Mouse (Mus musculus) gastrocnemius, postnatal 10 days (tissue): ENCODE measurements around the gene Ccdc153. TPM values are rescaled to one million over a fixed set of nuclear protein-coding genes. Genes with fewer than 3 reads are reported as not detected.

Experiments
- DNase-seq: peaks from one replicate; pipeline ENCODE4 v3.0.0; 2021; ENCODE audit warnings: mixed read lengths
- total RNA-seq, 2 experiments: library from RNA; stranded (reverse); gene quantifications; 2 replicates each; pipeline ENCODE4 v1.2.3; 2021

Ccdc153 gene
- total RNA-seq, 2 experiments from 2014 or later = not detected

DNA sequence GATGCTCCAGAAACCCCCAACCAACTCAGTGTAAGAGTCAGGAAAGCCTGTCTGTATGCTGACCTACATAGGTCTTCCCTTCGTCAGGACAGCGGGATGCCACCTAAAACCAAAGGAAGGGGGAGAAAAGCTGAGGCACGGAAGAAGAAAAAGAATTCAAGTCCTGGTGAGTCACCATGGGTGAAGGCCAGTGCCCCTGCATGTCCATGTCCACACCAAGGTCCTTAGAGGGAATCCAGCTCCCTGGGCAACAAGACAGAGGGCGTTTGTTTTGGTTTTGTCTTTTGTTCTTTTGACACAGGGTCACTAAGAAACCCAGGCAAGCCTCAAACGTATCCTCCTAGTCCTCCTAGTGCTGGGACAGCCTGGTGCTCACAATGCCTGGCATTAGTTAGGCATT is 435 bp downstream of the Ccdc153 start:
- no peak for DNase-seq

DNA sequence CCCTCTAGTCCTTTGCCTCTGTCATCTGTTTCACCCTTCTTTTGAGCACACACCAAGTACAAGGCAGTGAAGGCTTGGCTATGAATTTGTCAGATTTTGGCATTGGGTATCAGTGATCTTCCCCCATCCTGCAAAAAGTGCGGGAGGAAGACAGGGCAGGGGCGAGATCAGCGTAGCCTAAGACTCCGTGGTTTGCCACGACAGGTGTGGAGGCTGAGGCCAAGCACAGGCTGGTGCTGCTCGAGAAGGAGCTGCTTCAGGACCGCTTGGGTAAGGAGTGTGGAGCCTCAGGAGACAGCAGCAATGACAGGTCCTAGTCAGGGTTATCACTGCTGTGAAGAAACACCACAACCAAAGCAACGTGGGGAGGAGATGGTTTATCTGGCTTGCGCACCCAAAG is 942 bp downstream of the Ccdc153 start:
- no peak for DNase-seq

GRCm38 (mm10) chr9:44243621-44244020 is 3.1 kb downstream of the Ccdc153 start:
- no peak for DNase-seq

- no peak for DNase-seq
These were observed 7.4 kb downstream of the Ccdc153 start for GRCm38 (mm10) chr9:44247907-44248306.

DNA sequence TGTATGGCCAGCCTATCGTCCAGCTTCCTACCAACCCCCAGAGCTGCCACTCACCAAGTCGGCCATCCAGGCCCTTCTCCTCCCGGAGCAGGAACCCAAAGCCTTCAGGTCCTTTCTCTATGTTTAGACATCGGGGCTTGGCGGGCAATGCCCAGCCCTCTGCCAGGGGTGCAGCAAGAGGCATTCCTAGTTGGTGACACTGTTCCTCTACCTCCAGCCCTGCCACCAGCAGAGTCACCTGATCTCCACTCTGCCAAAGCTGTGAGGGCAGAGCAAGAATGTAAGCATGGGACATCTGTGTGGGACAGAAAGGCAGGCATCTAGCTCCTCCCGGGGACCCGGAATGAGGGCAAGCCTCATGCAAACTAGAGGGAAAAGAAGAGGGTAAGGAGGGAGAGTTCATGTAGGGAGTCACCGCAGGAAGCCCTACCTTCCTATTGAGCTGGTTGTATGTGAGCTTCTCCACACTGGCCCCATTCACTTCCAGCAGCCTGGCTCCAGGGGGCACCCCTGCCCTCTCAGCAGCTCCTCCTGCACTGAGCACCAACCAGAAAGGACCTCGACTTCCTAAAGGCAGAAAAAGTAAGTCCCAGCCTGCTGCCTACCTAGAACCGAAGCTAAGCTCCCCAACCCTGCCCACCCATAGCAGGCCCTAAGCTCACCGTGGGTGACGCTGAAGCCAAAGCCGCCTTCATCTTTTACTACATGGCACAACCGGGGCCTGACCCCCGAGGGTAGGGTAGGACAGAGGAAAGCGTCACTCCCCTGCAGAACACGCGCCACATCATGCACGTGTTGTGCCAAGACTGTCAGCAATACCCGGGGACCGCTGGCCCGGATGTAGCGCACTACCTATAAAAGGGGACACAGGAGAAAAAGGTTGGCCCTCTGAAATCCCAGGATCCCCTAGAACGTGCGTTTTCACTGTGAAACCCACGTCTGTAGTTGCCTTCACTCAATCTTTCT is 9.0 kb downstream of the Ccdc153 start:
- DNase-seq = peak; percentile 56

DNA sequence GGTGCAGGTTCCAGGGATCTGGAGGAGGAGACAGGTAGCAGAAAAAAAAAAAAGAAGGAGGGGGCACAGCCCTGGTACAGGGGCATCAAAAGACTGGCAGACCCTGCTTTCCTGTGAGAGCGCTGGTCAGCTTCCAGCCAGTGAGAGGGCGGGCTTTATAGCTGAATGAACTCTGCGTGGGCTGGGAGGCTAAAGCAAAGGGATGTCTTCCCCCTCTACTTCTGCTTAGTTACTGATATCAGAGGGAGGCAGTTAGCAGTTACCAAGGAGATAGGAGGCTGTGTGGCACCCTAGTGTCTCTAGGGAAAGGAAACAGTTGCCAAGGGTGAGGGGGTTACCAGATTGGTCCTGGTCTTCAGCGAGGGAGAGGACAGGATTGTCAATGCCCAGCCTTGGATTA is 10.0 kb downstream of the Ccdc153 start:
- no peak for DNase-seq

- DNase-seq = no peak
These were observed 10.8 kb downstream of the Ccdc153 start, which contains the start of gene Pdzd3 for GRCm38 (mm10) chr9:44251314-44251713. Gene Pdzd3 (minus strand): TSS chr9:44251471.

- no peak for DNase-seq
These were observed 13.0 kb downstream of the Ccdc153 start for GRCm38 (mm10) chr9:44253441-44253840.

DNA sequence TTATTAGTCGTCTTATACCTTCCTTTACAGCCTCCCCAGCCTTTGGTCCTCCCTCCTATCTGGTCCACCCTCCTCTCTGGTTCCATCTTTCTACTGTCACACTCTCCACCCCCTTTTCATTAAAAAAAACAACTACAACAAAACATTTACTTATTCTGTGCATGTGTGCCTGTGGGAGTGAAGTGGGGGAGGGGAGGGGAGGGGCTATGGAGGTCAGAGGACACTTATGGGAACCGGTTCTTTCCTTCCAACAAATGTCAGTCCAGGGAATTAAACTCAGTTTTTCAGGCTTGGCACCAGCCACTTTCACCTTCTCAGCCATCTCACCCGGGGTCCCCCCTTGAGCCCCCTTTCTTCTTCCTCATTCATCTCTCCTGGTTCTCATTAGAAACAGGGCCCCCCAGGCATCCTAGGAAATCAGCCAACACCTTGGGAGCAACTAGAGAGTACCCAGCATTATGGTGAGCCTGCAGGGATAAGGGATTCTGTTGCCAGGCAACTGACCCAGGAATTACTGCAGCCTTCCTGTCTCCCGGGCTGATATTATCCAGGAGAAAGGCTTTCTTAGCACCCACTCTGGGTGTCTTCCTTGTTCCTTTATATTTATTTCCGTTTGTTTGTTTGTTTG is 14.1 kb downstream of the Ccdc153 start:
- DNase-seq = no peak

- DNase-seq = no peak
These were observed 14.7 kb downstream of the Ccdc153 start for GRCm38 (mm10) chr9:44255136-44255521.

DNA sequence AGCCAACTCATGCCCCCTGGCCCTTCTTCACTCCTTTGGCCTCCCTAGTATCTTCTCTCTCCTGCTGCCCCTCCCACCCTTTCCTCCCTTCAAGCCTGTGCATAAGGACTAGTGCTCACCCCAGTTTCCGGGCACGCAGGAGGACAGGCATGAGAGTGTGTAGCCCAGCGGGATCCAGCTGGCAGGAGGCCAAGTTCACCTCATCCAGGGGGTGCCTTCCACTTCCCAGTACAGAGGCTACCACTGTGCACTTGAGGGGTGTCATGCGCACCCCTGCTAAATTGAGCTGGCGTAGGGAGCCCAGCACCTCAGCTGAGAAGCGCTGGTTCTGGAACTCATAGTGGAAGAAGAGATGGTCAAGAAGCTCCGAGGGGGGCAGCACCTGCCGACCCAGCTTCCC is 15.7 kb downstream of the Ccdc153 start:
- DNase-seq = no peak

- no peak for DNase-seq
These were observed 18.5 kb downstream of the Ccdc153 start for GRCm38 (mm10) chr9:44259014-44259413.

GRCm38 (mm10) chr9:44261388-44261787 is 20.9 kb downstream of the Ccdc153 start:
- DNase-seq = no peak

DNA sequence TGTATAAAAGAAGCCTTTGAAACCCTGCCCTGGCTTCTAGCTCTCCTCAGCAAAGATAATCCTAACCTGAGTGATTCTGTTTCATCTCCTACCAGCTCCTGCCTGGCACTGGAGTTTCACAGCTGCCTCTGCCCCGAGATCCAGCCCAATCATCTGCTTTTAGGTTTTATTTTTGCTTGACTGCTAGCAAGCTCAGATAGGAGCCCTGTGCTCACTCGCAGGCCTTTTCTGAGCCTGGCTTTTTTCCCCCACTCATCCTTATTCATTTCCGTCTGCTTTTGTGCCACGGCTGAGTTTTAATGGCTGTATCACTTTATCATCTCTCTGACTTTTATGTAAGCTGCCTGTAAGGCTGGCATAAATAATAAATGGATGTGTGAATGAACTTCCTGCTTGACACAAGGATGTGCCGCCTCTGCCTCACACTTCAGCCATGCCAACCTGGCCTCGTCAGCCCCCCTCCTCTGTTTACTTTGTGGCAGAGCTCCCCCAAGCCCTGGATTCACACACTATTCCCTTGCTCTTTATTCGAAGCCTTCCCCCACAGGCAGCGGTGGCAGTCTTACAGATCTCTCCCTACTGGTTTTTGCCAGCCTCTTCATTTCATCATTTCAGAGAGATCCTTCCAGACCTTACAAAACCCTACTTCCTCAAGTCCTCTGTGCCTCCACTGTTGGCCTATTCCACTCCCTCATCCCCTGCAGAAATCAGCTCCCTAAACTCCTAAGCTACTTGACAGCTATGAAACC is 26.2 kb downstream of the Ccdc153 start:
- DNase-seq = no peak

GRCm38 (mm10) chr9:44267319-44268026 is 27.0 kb downstream of the Ccdc153 start:
- peak; percentile 41 for DNase-seq

GRCm38 (mm10) chr9:44268027-44268360 is 27.5 kb downstream of the Ccdc153 start:
- DNase-seq = peak; percentile 96

- DNase-seq = no peak
These were observed 28.0 kb downstream of the Ccdc153 start, which contains the start of gene Nlrx1 for GRCm38 (mm10) chr9:44268432-44268831. Gene Nlrx1 (minus strand): TSS chr9:44268599.

GRCm38 (mm10) chr9:44269077-44269476 is 28.6 kb downstream of the Ccdc153 start:
- DNase-seq = no peak

GRCm38 (mm10) chr9:44269973-44270372 is 29.5 kb downstream of the Ccdc153 start:
- no peak for DNase-seq

DNA sequence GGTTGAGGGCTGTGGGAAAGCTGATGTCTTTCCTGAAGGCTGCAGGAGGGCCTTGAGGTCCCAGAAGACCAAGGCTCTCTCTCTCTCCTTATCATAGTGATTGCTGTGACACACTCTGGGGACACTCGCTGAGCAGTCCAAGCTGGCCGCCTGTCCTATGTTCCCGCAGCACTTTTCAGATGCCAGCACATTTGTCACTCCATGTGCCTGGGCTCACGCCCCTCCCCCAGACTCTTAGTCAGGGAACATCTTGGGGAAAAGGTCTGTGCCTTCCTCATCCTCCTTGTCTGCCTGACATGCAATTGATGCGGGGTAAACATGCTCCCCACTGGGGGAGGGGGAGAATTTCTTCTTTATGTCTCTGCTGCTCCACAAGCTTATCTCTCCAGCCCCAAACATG is 42.7 kb downstream of the Ccdc153 start:
- DNase-seq = no peak

DNA sequence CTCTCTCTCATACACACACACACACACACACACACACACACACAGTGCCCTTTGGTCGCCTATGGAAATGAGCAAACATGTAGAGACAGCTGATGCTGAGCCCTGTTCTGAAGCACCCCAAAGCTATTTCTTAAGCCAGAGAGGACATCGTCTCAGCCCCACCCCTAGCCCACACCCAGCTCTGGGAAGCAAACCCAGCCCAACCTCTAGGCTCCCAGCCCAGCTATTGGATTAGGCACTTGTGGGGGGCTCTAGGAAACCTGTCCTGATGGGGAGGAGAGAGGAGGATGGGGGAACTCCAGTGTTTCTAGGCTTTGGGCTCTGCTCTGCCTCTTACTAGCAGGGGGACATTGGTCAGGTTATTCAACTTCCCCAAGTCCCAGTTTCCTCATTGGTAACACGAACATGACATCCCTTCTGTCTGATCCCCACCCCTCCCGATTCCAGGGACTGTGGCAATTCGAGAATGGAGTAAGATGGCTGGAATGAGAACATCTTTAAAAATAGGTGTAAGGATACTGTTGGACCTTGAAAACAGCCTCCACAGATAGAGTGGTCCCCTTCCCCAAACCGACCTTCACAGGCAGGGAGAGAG is 45.9 kb downstream of the Ccdc153 start:
- DNase-seq = no peak

DNA sequence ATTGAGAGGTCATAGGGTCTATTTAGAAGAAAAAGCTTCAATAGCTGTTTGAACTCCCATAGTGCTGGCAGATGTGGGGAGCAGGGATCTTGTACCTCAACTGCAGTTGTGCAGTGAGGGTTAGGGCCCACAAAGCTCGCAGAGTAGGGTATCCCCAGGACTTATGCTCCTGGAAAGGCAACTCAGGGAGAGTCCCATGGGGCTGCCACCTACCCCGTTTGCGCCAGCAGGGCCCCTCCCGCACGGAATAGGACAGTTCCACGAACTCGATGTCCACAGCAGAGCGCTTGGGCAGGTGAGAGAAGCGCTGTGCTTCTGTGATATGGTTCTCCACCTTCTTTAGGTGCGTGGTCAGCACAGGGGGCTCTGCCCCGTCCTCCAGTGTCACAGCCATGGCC is 46.5 kb downstream of the Ccdc153 start:
- DNase-seq = no peak
